Mouse (Mus musculus) brain, embryonic 14.5 days (tissue): ENCODE measurements around the gene Lexm.

Experiments
- CTCF ChIP-seq: fragments of 200-500 bp; IDR thresholded peaks from 2 replicates; pipeline ENCODE4 v1.5.1; 2012; ENCODE audit warnings: inconsistent platforms, mild to moderate bottlenecking, moderate library complexity, borderline replicate concordance; ENCODE audit not compliant: insufficient read depth, insufficient read length; ENCODE audit errors: extremely low read depth
- POLR2A ChIP-seq: fragments of 200-500 bp; IDR thresholded peaks from 2 replicates; pipeline ENCODE4 v1.6.1; 2012; ENCODE audit warnings: mild to moderate bottlenecking, inconsistent platforms, borderline replicate concordance; ENCODE audit not compliant: poor library complexity, insufficient read depth, insufficient read length, severe bottlenecking; ENCODE audit errors: extremely low read depth

GRCm38 (mm10) chr4:106653051-106653450 lies 36.0 kb upstream of the Lexm start:
- TF ChIP-seq CTCF: no peak
- no peak for TF ChIP-seq POLR2A
